Mouse (Mus musculus) ES-E14 (cell line): ENCODE measurements at regions not wholly inside any gene's neighbourhood (a gene's known extent, or its start where the extent isn't known, plus 50 kb on each side); places are given as distances from the start of the nearest gene placed in this dataset.

ENCODE experiments used
- HCFC1 ChIP-seq: IDR thresholded peaks from 2 replicates; pipeline ENCODE4 v1.6.1; 2012; ENCODE audit warnings: low read length, inconsistent platforms, borderline replicate concordance; ENCODE audit not compliant: insufficient read depth
- MAFK ChIP-seq: IDR thresholded peaks from 2 replicates; pipeline ENCODE4 v1.6.1; 2014; ENCODE audit warnings: mild to moderate bottlenecking, low read depth, low read length, inconsistent platforms; ENCODE audit not compliant: insufficient read depth
- ZNF384 ChIP-seq: IDR thresholded peaks from 2 replicates; pipeline ENCODE4 v1.6.1; 2012; ENCODE audit warnings: low read depth, low read length, inconsistent platforms

- no peak for TF ChIP-seq ZNF384
- no peak for TF ChIP-seq MAFK
- TF ChIP-seq HCFC1 = no peak
These were observed 135.0 kb downstream of the Kif2b start for GRCm38 (mm10) chr11:91442361-91442760.
